Mouse (Mus musculus) intestine, embryonic 16.5 days (tissue): Measurements from ENCODE around the gene Mrps14. TPM values are rescaled to one million over a fixed set of nuclear protein-coding genes. Genes with fewer than 3 reads are reported as not detected.

Experiments
- ATAC-seq: fragments of 200-750 bp; cut with Nextera tagmentation; 2 replicates; pipeline ENCODE4 v1.8.0; 2017; ENCODE audit warnings: moderate TSS enrichment, moderate library complexity
- H3K27ac ChIP-seq: fragments of 300-500 bp; sonication (generic); 2 replicates; pipeline ENCODE4 v1.5.1; 2014; ENCODE audit warnings: mild to moderate bottlenecking, low read length
- H3K27me3 ChIP-seq: fragments of 300-500 bp; sonication (generic); replicated peaks from 2 replicates; pipeline ENCODE4 v1.6.1; 2014; ENCODE audit warnings: low read length, control low read depth, mixed read lengths; ENCODE audit not compliant: control insufficient read depth, insufficient read depth
- H3K36me3 ChIP-seq: fragments of 300-500 bp; sonication (generic); 2 replicates; pipeline ENCODE4 v1.6.1; 2014; ENCODE audit warnings: low read length, control low read depth; ENCODE audit not compliant: control insufficient read depth, insufficient read depth
- H3K4me1 ChIP-seq: fragments of 300-500 bp; sonication (generic); 2 replicates; pipeline ENCODE4 v1.6.1; 2014; ENCODE audit warnings: low read length, control low read depth, mixed read lengths; ENCODE audit not compliant: control insufficient read depth, insufficient read depth
- H3K4me2 ChIP-seq: fragments of 300-500 bp; sonication (generic); 2 replicates; pipeline ENCODE4 v1.6.1; 2014; ENCODE audit warnings: low read depth, low read length, control low read depth
- H3K4me3 ChIP-seq: fragments of 300-500 bp; sonication (generic); 2 replicates; pipeline ENCODE4 v1.5.1; 2014; ENCODE audit warnings: mild to moderate bottlenecking, low read length
- H3K9ac ChIP-seq: fragments of 300-500 bp; sonication (generic); 2 replicates; pipeline ENCODE4 v1.6.1; 2014; ENCODE audit warnings: low read depth, low read length
- H3K9me3 ChIP-seq: fragments of 300-500 bp; sonication (generic); 2 replicates; pipeline ENCODE4 v1.6.1; 2016; ENCODE audit warnings: low read length, control low read depth; ENCODE audit not compliant: control insufficient read depth
- WGBS: fragments of 180-500 bp; shearing (Covaris S2); extraction: QIAGEN DNeasy Blood & Tissue Kit; methylation state at CpG from one replicate; pipeline ENCODE4 v1.1.7; 2014; 5-methylcytosine and 5-hydroxymethylcytosine counted together
- polyA plus RNA-seq: library from polyadenylated mRNA; unstranded; fragments of >200 nt; fragmentation: Nextera tagmentation; extraction: Ambion mirVana; gene quantifications from 2 replicates; pipeline ENCODE4 v1.2.1, GENCODE M21; 2015

The Mrps14 gene
- polyA plus RNA-seq, 1 experiment from 2014 or later = 306 TPM

- Histone ChIP-seq H3K4me3 (no peak overlapping the region), H3K4me2 (no peak overlapping the region), H3K9me3 (no peaks in the 10 kb centered on the region), H3K9ac (no peak overlapping the region), H3K36me3 (no peaks in the 10 kb centered on the region), H3K27me3 (no peaks in the 10 kb centered on the region), H3K4me1 (no peaks in the 10 kb centered on the region), H3K27ac (no peak overlapping the region)
- 66% methylated on average over 4 of the region's 4 CpGs for WGBS
- ATAC-seq = no peak
These were observed 13.8 kb upstream of the Mrps14 start for GRCm38 (mm10) chr1:160181216-160181615.

DNA sequence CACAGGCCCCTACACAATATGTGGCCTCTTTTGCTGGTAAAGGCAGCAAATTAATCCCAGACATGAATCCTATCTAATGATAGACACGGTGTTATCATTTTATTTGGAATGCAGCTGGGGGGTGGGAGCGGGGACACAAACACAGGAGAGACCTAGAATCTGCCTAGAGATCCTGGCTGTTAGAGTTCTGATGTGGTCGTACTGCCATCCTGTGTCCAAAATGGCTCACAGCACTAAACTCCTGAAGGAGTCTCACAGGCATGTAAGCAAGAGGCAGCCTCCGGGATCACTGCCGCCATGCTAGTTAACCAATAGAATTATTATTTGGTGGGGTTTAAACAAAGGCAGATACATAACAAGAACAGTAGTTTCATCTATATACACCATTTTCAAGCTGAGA, 10.5 kb upstream of the Mrps14 start:
- H3K36me3 ChIP-seq = no peaks in the 10 kb centered on the region
- H3K9me3 ChIP-seq = no peaks in the 10 kb centered on the region
- H3K4me3 ChIP-seq = no peak overlapping the region
- WGBS = 12% methylated on average over 5 of the region's 5 CpGs
- no peak overlapping the region for H3K9ac ChIP-seq
- no peaks in the 10 kb centered on the region for H3K4me1 ChIP-seq
- ATAC-seq = peak; percentile 63; the same call in 1 of the 2 replicates
- H3K27ac ChIP-seq = no peak overlapping the region
- no peaks in the 10 kb centered on the region for H3K27me3 ChIP-seq
- no peak overlapping the region for H3K4me2 ChIP-seq

DNA sequence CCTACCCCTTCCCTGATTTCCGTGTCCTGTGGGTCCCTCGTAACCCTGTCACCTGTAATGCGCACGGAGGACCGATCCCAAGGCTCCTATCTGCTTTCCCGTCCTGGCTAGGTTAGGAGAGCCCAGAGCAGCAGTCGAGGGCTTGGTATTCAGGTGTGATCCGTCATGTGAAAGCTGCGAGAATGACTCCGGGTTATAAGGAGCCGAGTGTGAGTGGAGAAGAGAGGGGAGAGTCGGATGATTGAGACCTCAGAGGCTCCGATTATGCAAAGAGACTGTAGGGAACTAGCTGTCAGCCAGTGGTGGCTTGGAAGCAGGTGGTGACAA, 285 bp downstream of the Mrps14 start:
- Histone ChIP-seq H3K4me1 (peaks cover 8% of the 10 kb centered on the region; the same call in 1 of the 2 replicates), H3K9ac (peak overlapping the region; percentile 80), H3K27ac (peak overlapping the region; percentile 72), H3K4me2 (peak overlapping the region; percentile 75), H3K27me3 (no peaks in the 10 kb centered on the region), H3K9me3 (no peaks in the 10 kb centered on the region), H3K36me3 (0 out of 2 replicates have a peak, but pooled peaks cover 2% of the 10 kb centered on the region), H3K4me3 (peak overlapping the region; percentile 77)
- peak; percentile 63 for ATAC-seq
- WGBS = 0% methylated on average over 13 of the region's 13 CpGs

GRCm38 (mm10) chr1:160205486-160205885, 10.5 kb downstream of the Mrps14 start:
- Histone ChIP-seq H3K27ac (no peak overlapping the region), H3K4me3 (no peak overlapping the region), H3K9me3 (no peaks in the 10 kb centered on the region), H3K4me1 (no peaks in the 10 kb centered on the region; the same call in 1 of the 2 replicates), H3K4me2 (no peak overlapping the region), H3K9ac (no peak overlapping the region), H3K27me3 (no peaks in the 10 kb centered on the region), H3K36me3 (peaks cover 15% of the 10 kb centered on the region; the same call in 1 of the 2 replicates)
- ATAC-seq = no peak

GRCm38 (mm10) chr1:160209844-160210243, 14.8 kb downstream of the Mrps14 start:
- Histone ChIP-seq H3K4me2 (no peak overlapping the region), H3K27ac (no peak overlapping the region), H3K4me1 (peaks cover 9% of the 10 kb centered on the region), H3K36me3 (peaks cover 12% of the 10 kb centered on the region; the same call in 1 of the 2 replicates), H3K4me3 (no peak overlapping the region), H3K27me3 (no peaks in the 10 kb centered on the region), H3K9me3 (no peaks in the 10 kb centered on the region), H3K9ac (no peak overlapping the region)
- 76% methylated on average over 2 of the region's 2 CpGs for WGBS
- no peak for ATAC-seq

- Histone ChIP-seq H3K36me3 (peaks cover 8% of the 10 kb centered on the region; the same call in 1 of the 2 replicates), H3K9ac (0 out of 2 replicates have a peak overlapping the region, but pooled peaks have one; percentile 96), H3K27me3 (no peaks in the 10 kb centered on the region), H3K27ac (no peak overlapping the region), H3K4me3 (peak overlapping the region; percentile 93), H3K4me2 (peak overlapping the region; percentile 69), H3K4me1 (peaks cover 9% of the 10 kb centered on the region), H3K9me3 (no peaks in the 10 kb centered on the region)
- WGBS = 58% methylated on average over 3 of the region's 3 CpGs
- ATAC-seq = no peak
These were observed 15.6 kb downstream of the Mrps14 start for GRCm38 (mm10) chr1:160210566-160210965.

- ATAC-seq = no peak
- Histone ChIP-seq H3K4me1 (peaks cover 9% of the 10 kb centered on the region), H3K9me3 (no peaks in the 10 kb centered on the region), H3K9ac (peak overlapping the region; percentile 96), H3K27ac (peak overlapping the region; percentile 95), H3K27me3 (no peaks in the 10 kb centered on the region), H3K4me3 (peak overlapping the region; percentile 93), H3K36me3 (0 out of 2 replicates have a peak, but pooled peaks cover 5% of the 10 kb centered on the region), H3K4me2 (peak overlapping the region; percentile 69)
- 2% methylated on average over 8 of the region's 8 CpGs for WGBS
These were observed 16.6 kb downstream of the Mrps14 start for GRCm38 (mm10) chr1:160211597-160212122.

DNA sequence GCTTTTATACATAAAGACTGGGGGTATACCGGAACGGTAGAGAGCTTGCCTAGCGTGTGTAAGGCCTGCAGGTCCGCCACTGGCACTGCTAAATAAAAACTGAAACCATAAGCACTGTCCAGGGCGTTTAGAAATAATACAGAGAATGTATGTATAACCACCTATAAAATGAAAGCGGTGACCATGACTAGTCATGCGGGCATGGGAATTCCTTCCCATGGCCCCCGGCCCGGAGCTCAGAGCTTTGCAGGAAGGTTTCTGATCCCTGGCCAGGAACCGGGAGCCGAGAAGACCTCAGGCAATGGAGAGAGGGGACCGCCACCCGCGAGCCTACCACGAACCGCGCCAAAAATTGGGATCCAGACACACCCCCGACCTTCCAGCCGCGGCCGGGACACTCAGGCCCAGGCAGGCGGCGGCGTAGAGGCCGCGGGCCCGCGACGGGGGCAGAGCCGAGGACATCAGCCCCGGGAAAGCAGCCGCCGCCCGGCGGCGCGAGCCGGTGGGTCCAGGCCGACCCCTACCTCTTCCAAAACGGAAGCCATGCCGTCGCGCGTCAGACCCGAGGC, 17.2 kb downstream of the Mrps14 start:
- under 1% methylated on average over 45 of the region's 45 CpGs for WGBS
- 0 out of 2 replicates have a peak, but pooled peaks cover 4% of the 10 kb centered on the region for H3K36me3 ChIP-seq
- peak; percentile 70 for ATAC-seq

DNA sequence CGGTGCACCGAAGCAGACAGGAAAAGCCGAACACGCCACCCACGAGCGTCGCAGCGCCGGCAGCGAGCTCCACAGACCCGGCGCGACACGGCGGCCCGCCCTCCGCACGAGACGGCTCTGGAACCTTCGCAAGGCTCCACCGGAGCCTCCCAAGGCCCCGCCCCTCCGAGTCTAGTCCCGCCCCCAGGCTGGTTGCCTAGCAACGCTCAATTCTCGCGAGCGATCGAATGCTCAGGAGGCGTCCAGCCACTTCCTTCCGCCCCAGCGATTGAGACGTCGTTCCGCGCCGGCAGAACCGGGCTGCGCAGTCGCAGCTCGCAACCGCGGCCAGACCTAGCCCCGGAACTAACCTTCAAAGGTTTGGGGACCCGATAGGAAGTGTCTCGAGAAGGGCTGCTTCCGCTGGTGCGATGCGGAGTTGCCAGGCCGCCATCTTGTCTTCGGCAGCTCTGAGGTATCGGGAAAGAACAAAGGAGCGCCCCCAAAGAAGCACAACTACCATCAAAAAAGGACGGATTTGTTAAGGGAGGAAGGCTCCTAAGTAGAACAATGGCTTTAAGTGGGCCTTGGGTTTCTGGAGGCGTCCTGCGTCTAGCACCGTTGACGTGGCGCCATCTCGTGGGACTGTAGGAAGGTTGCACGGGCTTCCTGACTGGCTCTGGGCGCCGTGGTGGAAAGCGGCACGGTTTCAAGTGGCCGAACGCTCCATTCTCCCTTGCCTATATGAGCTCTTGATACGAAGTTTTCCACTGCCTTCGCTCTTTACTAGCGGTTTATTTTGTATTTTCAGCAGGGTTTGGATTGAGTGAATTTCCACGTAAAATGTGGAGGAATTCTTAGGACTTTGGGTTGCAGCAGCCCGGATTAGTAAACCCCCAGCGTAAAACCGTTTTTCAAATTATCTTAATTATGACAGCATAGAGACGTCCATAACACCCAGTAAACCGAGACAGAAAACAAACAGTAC, 18.0 kb downstream of the Mrps14 start, which contains the start of gene Cacybp:
TSS of gene Cacybp (minus strand) at position 173 of the 967 bp plus-strand sequence.
- Histone ChIP-seq H3K4me2 (peak within 1 kb of the TSS; percentile 70), H3K9me3 (no peaks in the 10 kb centered on the region), H3K4me3 (peak within 1 kb of the TSS; percentile 93), H3K27ac (peak within 1 kb of the TSS; percentile 99), H3K9ac (peak within 1 kb of the TSS; percentile 96), H3K36me3 (no peaks in the 10 kb centered on the region), H3K4me1 (peaks cover 9% of the 10 kb centered on the region), H3K27me3 (no peaks in the 10 kb centered on the region)
- peak; percentile 99 for ATAC-seq
- WGBS = under 1% methylated on average over 76 of the region's 76 CpGs

More for the DNA sequence above, 17.2 kb downstream of the Mrps14 start:
- H3K27ac ChIP-seq = peak overlapping the region; percentile 95
- H3K27me3 ChIP-seq = no peaks in the 10 kb centered on the region
- H3K9ac ChIP-seq = peak overlapping the region; percentile 96
- peak overlapping the region; percentile 93 for H3K4me3 ChIP-seq
- H3K9me3 ChIP-seq = no peaks in the 10 kb centered on the region
- peak overlapping the region; percentile 69 for H3K4me2 ChIP-seq
- peaks cover 9% of the 10 kb centered on the region for H3K4me1 ChIP-seq
